Mouse (Mus musculus): Measurements from ENCODE around the gene Knop1. TPM values are rescaled to one million over a fixed set of nuclear protein-coding genes. Genes with fewer than 3 reads are reported as not detected.

Gene Knop1
- polyA plus RNA-seq, 1 experiment from 2014 or later, result 88.4 TPM

DNA sequence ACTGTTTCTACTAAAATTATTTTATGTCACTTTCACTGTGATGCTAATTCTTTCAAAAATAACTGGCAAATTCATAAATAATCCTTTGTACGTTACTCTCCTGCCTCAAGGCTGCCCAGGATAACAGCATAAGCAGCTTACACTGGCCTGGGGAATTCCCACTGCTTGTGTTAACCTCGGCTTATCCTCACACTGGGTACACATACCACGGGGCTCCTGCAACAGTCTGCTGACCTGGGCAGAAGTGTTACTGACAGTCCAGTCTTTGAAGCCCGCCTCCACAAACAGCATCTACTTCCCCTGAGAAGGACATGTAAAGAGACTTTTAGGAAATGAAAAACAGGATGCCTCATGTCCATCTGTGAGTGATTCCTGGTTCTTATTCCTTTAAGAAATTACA lies 13.1 kb downstream of the Knop1 start:
- Histone ChIP-seq H3K9me3 (no peaks in the 10 kb centered on the region), H3K4me1 (peaks cover 10% of the 10 kb centered on the region; the same call in 1 of the 2 replicates), H3K27me3 (no peaks in the 10 kb centered on the region), H3K4me2 (no peak overlapping the region), H3K9ac (no peak overlapping the region), H3K27ac (no peak overlapping the region), H3K4me3 (no peak overlapping the region), H3K36me3 (peaks cover 84% of the 10 kb centered on the region)
- 55% methylated on average over 4 of the region's 4 CpGs for WGBS
- no peak for ATAC-seq (ENCODE audit: insufficient number of reproducible peaks, low FRiP score, low TSS enrichment, low read depth)

DNA sequence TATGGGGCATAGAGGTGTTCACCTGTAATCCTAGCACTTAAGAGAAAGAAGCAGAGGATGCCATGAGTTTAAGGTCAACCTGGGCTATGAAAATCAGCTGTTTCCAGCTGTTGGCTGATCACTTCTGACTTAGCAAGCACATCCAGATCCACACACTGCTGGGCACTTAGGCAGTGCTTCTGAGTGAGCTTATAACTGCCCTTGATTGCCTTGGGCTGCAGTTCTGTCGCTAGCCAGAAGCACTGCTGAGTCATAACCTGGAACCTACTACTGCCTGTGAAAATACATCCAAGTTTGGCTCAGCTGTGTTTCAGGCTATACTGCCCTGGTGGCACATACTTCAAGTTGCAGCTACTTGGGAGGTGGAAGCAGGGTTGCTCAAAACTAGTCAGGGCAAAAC lies 14.3 kb downstream of the Knop1 start:
- Histone ChIP-seq H3K27ac (no peak overlapping the region), H3K27me3 (no peaks in the 10 kb centered on the region), H3K9ac (no peak overlapping the region), H3K4me2 (no peak overlapping the region), H3K36me3 (peaks cover 85% of the 10 kb centered on the region), H3K9me3 (no peaks in the 10 kb centered on the region), H3K4me1 (peaks cover 10% of the 10 kb centered on the region; the same call in 1 of the 2 replicates), H3K4me3 (no peak overlapping the region)
- 33% methylated on average over 1 of the region's 1 CpGs for WGBS
- ATAC-seq (ENCODE audit: insufficient number of reproducible peaks, low FRiP score, low TSS enrichment, low read depth), result no peak

DNA sequence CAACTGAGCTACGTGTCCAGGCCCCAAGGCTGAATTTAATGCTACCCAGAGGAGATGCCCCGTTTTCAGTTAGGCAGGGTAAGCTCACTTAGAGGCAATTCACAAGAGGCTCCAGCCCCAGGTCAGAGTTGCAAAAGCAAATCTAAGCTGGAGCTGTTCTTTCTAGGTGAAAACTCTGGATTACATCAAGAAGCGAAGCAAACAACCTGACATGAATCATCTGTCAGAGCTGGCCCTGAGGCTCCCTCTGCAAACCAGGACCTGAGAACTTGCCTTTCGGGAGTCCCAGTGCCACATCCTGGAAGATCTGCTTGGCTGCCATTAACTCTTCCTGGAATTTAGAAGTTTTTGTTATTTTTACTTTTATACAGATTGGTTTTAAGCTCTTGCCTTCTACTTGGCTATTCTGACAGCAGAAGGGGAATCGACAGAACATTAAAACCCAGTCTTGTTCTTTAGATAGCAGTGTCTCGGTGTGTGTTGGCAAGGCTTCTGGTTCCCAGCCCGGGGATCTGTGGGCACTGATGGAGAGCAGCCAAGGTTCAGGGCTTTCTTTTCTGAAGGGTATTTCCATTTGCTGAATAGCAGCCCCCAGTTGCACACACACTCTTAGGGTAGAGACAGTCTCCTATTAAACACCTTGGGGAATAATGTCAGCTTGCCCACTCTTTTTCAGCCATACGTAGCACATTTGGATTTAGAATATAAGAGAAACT lies 14.9 kb downstream of the Knop1 start:
- ATAC-seq (ENCODE audit: insufficient number of reproducible peaks, low FRiP score, low TSS enrichment, low read depth), result no peak
- peaks cover 86% of the 10 kb centered on the region for H3K36me3 ChIP-seq
- no peak overlapping the region for H3K4me3 ChIP-seq
- no peaks in the 10 kb centered on the region for H3K27me3 ChIP-seq
- H3K9ac ChIP-seq, result no peak overlapping the region
- H3K4me2 ChIP-seq, result no peak overlapping the region
- H3K9me3 ChIP-seq, result no peaks in the 10 kb centered on the region
- peaks cover 10% of the 10 kb centered on the region; the same call in 1 of the 2 replicates for H3K4me1 ChIP-seq
- no peak overlapping the region for H3K27ac ChIP-seq
- 61% methylated on average over 8 of the region's 8 CpGs for WGBS

DNA sequence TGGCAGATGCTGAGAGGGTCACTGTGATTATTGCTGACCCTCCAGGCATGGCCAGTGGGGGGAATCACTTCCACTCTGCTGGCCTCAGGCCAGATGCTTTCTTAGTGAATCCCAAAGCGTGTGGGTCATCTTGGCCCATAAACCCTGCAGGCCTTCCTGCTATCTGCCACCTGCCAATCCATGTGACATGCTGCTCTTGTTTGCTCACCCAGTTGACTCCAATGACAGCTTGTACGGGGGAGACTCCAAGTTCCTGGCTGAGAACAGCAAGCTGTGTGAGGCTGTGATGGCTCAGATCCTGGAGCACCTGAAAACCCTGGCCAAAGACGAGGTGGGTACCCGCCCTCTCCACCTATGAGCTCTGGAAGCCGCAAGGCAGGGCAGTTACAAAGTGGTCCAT lies 18.2 kb downstream of the Knop1 start:
- Histone ChIP-seq H3K9ac (no peak overlapping the region), H3K27me3 (no peaks in the 10 kb centered on the region), H3K9me3 (no peaks in the 10 kb centered on the region), H3K4me2 (no peak overlapping the region), H3K27ac (no peak overlapping the region), H3K4me3 (no peak overlapping the region), H3K4me1 (peaks cover 7% of the 10 kb centered on the region; the same call in 1 of the 2 replicates), H3K36me3 (peaks cover 85% of the 10 kb centered on the region)
- ATAC-seq (ENCODE audit: insufficient number of reproducible peaks, low FRiP score, low TSS enrichment, low read depth), result no peak
- WGBS, result 89% methylated on average over 5 of the region's 5 CpGs

DNA sequence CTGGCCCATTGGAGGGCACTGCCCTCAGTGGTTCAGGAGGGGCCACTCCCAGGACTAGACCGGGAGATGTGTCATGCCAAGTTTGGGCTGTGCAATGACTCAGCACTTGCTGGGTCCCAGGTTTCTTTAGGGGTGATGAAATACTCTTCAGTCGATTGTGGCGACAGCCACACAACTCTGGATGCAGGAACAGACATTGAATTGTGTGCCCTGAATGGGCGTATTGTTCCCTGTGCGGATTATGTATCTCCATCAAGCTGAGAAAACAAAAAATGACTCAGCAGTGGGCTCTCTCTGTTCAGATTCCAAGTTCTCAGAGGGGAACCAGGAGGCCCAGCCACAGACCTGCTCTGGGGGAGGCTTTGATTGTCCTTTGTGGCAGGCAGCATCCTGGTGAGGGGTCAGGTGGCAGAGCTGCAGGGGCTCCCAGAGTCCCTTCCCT lies 28.1 kb downstream of the Knop1 start:
- H3K4me3 ChIP-seq, result no peak overlapping the region
- H3K4me2 ChIP-seq, result no peak overlapping the region
- no peaks in the 10 kb centered on the region for H3K27me3 ChIP-seq
- H3K4me1 ChIP-seq, result 0 out of 2 replicates have a peak, but pooled peaks cover 4% of the 10 kb centered on the region
- H3K9me3 ChIP-seq, result no peaks in the 10 kb centered on the region
- ATAC-seq (ENCODE audit: insufficient number of reproducible peaks, low FRiP score, low TSS enrichment, low read depth), result no peak
- H3K9ac ChIP-seq, result no peak overlapping the region
- H3K36me3 ChIP-seq, result peaks cover 56% of the 10 kb centered on the region
- 74% methylated on average over 5 of the region's 5 CpGs for WGBS
- no peak overlapping the region for H3K27ac ChIP-seq

DNA sequence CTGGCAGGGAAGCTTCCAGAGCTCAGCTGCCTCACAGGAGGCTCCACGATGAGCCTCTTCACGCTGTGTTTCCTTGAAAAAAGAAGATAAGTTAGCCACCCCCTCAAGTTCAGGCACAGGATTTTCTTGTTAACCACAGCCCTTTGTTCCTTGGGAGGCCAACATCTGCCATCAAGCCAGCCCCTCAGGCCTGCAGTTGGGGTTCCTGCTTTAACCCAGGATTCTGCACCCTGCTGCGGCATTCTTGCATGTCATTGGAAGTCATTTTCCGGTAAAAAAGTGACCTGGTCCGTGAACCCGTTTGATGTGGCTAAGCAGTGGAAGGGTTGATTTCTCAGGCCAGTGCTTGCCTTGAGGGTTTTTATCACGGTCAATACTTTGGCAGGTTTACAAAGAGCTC lies 31.6 kb downstream of the Knop1 start:
- no peak overlapping the region for H3K4me2 ChIP-seq
- H3K27ac ChIP-seq, result no peak overlapping the region
- no peak overlapping the region for H3K4me3 ChIP-seq
- H3K36me3 ChIP-seq, result peaks cover 44% of the 10 kb centered on the region
- no peaks in the 10 kb centered on the region for H3K9me3 ChIP-seq
- 30% methylated on average over 7 of the region's 7 CpGs for WGBS
- no peaks in the 10 kb centered on the region for H3K27me3 ChIP-seq
- no peak overlapping the region for H3K9ac ChIP-seq
- no peak for ATAC-seq (ENCODE audit: insufficient number of reproducible peaks, low FRiP score, low TSS enrichment, low read depth)
- H3K4me1 ChIP-seq, result 0 out of 2 replicates have a peak, but pooled peaks cover 4% of the 10 kb centered on the region

DNA sequence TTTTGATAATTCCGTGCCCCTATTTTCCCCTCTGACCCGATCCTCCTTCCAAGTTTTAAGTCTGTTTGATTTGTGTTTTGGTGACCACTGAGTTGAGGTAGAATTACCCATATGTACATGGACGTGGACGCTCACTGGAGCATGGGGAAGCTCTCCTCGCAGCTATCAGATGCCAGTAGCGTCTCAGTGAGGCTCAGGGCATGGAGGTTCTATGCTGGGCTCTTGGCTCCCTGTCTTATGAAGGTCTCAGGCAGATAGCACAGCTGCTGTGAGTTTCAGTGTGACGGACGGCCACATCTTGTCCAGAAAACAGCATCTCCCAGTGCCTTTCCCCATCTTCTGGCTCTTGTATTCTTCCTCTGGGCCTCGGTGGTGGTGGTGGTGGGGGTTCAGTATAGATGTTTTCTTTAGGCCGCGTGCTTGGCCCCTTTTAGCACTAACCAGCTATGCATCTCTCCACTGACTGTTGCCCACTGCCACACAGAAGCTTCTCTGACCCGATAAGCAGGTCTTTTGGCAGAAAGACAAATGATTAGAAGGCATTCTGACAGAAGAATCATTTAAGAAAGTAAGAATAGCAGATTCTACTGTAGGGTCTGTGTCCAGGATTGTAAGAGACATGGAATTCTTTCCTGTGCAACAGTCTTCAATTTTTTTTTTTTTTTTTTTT lies 34.0 kb downstream of the Knop1 start:
- 91% methylated on average over 12 of the region's 12 CpGs for WGBS
- Histone ChIP-seq H3K36me3 (peaks cover 44% of the 10 kb centered on the region), H3K9me3 (no peaks in the 10 kb centered on the region), H3K4me3 (no peak overlapping the region), H3K4me2 (no peak overlapping the region), H3K9ac (no peak overlapping the region), H3K27ac (no peak overlapping the region), H3K4me1 (0 out of 2 replicates have a peak, but pooled peaks cover 4% of the 10 kb centered on the region), H3K27me3 (no peaks in the 10 kb centered on the region)
- no peak for ATAC-seq (ENCODE audit: insufficient number of reproducible peaks, low FRiP score, low TSS enrichment, low read depth)

DNA sequence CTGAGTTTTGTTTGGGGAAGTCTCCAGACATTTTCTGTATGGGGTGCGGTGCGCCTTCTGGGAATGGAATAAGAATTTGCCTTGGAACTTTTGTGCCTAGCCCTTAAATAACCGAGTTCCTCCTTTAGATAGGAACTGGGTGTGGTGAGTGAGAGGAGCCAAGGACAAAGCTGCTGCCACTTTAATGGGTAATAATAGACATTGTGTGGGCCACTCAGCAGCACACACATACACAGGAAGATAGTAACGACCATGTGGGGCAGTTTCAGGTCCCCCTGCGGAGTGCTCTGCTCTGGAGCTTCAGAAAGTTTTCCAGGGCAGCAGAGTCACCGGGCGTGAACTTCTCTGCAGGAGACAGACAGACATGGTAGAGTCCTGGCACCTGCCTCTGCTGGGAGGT lies 34.7 kb downstream of the Knop1 start:
- Histone ChIP-seq H3K9ac (no peak overlapping the region), H3K4me3 (no peak overlapping the region), H3K27me3 (no peaks in the 10 kb centered on the region), H3K36me3 (peaks cover 45% of the 10 kb centered on the region), H3K9me3 (no peaks in the 10 kb centered on the region), H3K4me2 (no peak overlapping the region), H3K4me1 (0 out of 2 replicates have a peak, but pooled peaks cover 4% of the 10 kb centered on the region), H3K27ac (no peak overlapping the region)
- no peak for ATAC-seq (ENCODE audit: insufficient number of reproducible peaks, low FRiP score, low TSS enrichment, low read depth)
- 57% methylated on average over 7 of the region's 7 CpGs for WGBS

DNA sequence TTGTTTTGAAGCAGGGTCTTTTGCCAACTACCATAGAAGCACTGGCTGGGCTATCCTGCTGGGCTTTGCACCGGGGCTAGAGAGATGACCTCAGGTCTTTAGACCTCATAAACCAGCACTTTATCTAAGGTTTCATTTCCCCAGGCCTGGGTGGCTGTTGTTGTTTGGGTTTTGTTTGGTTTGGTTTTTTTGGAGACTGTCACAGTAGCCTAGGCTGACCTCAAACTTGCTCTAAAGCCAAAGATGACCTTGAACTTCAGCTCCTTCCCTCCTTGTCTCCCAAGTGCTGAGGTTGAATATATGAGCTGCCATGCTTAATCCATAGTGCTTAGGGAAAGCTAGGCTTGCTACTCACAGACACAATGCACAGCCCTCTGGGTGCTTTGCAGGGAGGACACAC lies 36.4 kb downstream of the Knop1 start:
- Histone ChIP-seq H3K36me3 (peaks cover 48% of the 10 kb centered on the region), H3K9ac (no peak overlapping the region), H3K4me3 (no peak overlapping the region), H3K9me3 (no peaks in the 10 kb centered on the region), H3K27ac (no peak overlapping the region), H3K27me3 (no peaks in the 10 kb centered on the region), H3K4me2 (no peak overlapping the region), H3K4me1 (0 out of 2 replicates have a peak, but pooled peaks cover 4% of the 10 kb centered on the region)
- WGBS, result 63% methylated on average over 1 of the region's 1 CpGs
- ATAC-seq (ENCODE audit: insufficient number of reproducible peaks, low FRiP score, low TSS enrichment, low read depth), result no peak

DNA sequence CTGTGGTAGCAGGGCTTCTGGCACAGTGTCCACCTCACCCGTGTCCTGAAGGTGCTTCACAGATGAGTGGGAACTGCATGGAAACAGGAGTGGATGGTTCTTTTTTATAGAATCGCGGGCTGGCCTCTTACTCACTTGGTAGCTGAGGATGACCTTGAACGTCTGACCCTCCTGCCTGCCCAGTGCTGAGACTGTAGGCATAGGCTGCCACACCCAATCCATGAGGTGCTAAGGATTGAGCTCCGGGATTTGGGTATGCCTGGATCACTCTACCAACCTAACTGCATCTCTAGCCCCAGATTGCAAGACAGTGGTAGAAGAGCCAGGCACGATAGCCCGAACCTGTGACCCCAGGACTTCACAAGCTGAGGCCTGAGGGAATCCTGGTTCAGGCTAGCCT lies 38.3 kb downstream of the Knop1 start:
- no peak overlapping the region for H3K27ac ChIP-seq
- no peak overlapping the region for H3K4me2 ChIP-seq
- no peaks in the 10 kb centered on the region for H3K9me3 ChIP-seq
- 85% methylated on average over 7 of the region's 7 CpGs for WGBS
- no peak for ATAC-seq (ENCODE audit: insufficient number of reproducible peaks, low FRiP score, low TSS enrichment, low read depth)
- H3K4me1 ChIP-seq, result no peaks in the 10 kb centered on the region
- H3K36me3 ChIP-seq, result peaks cover 54% of the 10 kb centered on the region
- H3K4me3 ChIP-seq, result no peak overlapping the region
- H3K27me3 ChIP-seq, result no peaks in the 10 kb centered on the region
- H3K9ac ChIP-seq, result no peak overlapping the region

DNA sequence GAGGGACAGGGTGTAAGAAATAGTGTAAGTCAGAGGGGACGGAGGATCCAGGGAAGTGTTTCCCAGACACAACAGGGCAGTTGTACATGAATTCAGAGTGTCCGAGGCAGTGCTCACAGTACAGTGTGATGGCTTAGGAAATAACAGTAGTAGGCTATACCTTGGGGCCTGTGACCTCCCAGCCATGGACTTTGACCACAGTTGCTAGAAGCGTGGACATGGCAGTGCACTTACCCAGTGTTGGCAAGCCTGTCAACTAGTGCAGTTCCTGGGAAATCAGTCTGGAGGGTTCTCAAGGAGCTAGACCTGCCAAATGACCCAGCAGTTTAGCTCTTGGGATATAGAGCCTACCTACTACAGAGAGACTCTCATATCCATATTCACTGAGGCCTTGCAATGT lies 39.8 kb downstream of the Knop1 start:
- H3K27ac ChIP-seq, result no peak overlapping the region
- H3K36me3 ChIP-seq, result peaks cover 63% of the 10 kb centered on the region
- H3K4me2 ChIP-seq, result no peak overlapping the region
- no peaks in the 10 kb centered on the region for H3K4me1 ChIP-seq
- no peak for ATAC-seq (ENCODE audit: insufficient number of reproducible peaks, low FRiP score, low TSS enrichment, low read depth)
- H3K9me3 ChIP-seq, result no peaks in the 10 kb centered on the region
- H3K4me3 ChIP-seq, result no peak overlapping the region
- WGBS, result 93% methylated on average over 3 of the region's 3 CpGs
- no peak overlapping the region for H3K9ac ChIP-seq
- no peaks in the 10 kb centered on the region for H3K27me3 ChIP-seq

DNA sequence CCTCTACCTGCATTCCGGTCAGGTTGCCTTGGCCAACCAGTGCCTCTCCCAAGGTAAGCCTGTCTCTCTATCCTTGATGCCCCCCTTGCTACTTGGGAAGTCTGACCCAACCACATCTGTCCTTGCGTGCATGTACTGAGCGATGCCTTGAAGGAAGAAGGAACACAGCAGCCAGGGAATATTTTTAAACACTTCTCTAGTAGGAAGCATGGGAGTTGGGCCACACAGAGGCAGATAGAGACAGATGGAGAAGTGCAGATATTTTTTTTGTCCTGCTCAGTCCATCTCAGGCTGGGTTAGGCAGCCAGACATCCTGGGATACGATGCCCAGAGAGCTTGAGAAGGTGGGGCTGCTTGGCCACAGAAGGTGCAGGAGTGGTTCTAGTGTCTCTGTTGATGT lies 42.5 kb downstream of the Knop1 start:
- Histone ChIP-seq H3K4me3 (no peak overlapping the region), H3K9ac (no peak overlapping the region), H3K27me3 (no peaks in the 10 kb centered on the region), H3K27ac (no peak overlapping the region), H3K36me3 (peaks cover 66% of the 10 kb centered on the region), H3K4me2 (no peak overlapping the region), H3K9me3 (no peaks in the 10 kb centered on the region), H3K4me1 (no peaks in the 10 kb centered on the region)
- WGBS, result 91% methylated on average over 4 of the region's 4 CpGs
- no peak for ATAC-seq (ENCODE audit: insufficient number of reproducible peaks, low FRiP score, low TSS enrichment, low read depth)
